Mouse (Mus musculus) kidney, postnatal 25 days (tissue): ENCODE results near the gene Slmap.
"Not testable (repeated sequence)": the region's sequence is repeated elsewhere in the genome, so short reads cannot be mapped to it uniquely, and the experiment has no call there.

ENCODE experiments used
- DNase-seq, 2 experiments: peaks; one replicate each; pipeline ENCODE4 v3.0.0; 2021; ENCODE audit warnings: mixed read lengths in 2 of 2

Gene Slmap

DNA sequence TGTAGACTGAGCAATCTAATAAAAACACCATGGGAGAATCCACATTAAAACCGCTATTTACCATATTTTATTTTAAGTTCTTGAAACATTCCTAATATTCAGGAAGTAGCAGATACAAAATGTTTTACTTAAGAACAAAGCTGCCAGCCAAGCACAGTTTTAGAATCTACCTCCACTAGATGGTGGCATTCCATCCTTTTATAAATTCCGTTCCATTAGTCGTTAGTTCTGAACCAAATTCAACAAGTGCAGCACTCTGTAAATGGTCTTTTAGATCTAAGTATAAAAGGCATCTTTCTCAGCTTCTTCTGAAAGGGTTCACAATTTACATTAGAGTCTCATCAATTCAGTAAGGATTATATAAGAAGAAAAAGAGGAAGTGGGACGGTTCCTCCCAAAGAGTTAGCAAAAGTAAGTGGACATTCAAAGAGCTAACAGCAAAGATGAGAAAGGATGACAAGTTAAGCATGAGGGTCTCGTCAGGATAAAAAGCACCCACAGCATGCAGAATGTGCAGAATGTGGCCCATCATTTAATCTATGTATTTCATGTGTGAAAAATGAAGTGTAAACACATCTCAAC, 68.1 kb downstream of the Slmap start:
- DNase-seq, result no peak

DNA sequence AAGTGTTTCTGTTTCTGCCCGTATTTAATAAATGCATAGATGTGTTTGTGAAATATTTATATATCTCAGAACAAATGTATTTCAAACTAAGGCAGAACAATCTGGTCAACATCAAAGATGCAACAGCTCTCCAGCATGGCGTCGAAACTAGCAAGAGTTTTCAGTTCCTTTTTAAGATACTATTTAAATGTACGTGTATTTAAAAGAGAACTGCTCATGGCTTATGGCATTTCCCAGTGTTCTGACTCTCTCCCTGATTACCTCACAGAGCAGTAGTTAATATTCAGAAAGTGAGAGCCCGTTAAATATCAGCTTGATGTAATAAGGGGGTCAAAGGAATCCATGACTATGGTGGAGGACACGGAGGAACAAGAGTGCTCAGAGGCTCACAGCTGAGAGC, 68.8 kb downstream of the Slmap start:
- DNase-seq, result no peak

DNA sequence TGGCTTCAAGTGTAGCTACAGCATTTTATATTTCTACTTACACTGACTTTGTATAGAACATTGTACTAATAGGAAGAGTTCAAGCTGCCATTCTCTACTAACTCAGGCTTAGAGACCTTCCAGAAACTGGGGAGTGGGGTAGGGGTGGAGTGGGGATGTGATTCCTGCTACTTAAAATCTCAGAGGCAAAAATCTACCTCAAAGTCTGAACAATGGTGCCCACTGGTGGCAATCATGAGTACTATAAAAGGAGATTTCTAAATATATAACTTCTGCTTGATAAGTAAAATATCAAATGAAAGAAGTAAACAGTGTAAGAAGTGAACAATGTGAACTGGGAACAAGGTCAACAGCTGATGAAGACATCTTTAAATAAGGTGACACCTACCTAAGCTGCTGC, 75.2 kb downstream of the Slmap start:
- peak in 1 of 2 experiments; percentile 46 for DNase-seq

DNA sequence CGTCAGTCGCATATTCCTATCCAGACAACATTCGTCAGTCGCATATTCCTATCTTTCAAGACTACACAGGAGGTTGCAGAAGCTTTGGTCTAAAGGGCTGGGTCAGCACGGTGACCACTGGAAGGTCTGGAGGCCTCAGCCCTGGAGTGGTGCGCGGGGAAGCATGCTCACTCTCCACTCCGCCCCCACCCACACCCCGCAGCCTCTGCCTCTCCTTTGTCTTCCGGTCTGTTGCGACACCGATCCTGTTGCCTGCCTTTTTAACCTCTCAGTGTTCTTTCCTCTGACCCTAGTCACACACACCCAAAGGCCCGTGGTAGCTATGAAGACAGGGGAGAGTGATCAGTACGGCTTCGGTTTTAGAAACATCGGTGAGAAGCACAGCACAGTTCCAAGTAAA, 79.9 kb downstream of the Slmap start:
- no peak for DNase-seq

DNA sequence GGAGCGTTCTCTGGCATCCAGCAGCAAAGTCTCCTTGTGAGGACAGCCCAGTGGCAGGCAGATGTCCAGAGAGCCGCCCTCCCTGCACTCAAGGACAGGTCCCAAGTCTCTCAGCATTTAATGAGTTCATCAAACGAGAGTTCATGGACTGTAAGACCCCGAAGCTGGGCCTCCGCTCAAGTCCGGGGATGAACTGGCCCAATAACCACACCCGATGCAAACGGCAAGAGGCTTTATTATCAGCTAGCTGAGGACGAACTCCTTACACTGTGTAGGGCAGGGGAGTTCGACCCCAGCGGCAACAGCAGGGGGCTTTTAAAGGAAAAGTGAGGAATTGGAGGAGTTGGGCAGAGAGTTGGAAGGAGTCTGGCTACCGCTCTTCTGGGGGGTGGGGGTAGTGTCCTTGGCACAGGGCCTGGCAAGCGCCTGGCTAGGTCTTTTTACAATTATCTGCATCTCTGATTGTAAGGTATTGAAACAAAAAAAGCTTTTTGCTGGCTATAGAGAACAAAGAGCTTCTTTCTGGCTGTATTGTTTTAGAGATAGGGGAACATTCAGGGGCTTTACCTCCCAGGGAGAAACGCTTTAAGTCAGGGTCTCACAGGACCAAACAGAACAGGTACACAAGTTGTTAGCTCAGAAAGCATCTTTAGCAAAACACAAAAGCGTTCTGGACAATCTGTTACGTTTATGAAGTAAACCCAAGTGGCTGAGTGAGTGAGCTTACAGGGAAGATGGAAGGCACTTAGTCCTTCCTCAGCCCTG, 84.5 kb downstream of the Slmap start:
- no peak for DNase-seq

DNA sequence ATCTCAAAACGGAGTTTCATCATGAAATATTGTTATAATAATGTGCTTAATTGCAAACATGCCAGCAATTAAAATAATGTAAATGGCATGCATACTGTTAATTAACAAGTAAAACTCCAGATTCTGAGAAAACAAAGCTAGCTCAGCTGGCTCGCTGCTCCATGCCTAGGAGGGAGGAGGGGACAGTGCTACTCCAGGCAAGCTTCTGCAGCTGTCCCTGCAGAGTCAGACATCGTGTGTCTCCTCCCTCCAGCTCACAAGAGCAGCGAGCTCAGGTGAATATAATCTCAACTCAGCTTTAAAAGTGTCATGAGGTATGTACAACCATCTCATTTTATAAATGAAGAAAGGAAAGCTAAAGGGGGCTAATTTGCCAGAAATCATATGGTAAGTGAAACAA, 86.2 kb downstream of the Slmap start:
- no peak for DNase-seq

DNA sequence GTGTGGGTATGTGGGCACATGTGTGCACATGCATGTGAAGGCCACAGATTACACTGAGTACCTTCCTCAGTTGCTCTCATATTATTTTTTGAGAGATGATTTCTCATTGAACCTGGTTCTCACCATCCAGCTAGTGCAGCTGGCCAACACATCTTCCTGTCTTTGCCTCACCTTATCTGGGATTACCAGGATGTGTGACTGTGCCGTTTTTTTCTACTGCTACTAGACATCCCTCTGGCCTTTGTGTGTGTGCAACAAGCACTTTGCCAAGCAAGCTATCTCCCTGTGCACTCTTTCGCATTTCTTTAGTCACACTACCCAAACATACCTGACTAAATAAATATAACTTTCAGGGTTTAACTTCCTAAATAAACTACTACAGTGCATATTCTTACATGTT, 87.5 kb downstream of the Slmap start:
- DNase-seq, result no peak

DNA sequence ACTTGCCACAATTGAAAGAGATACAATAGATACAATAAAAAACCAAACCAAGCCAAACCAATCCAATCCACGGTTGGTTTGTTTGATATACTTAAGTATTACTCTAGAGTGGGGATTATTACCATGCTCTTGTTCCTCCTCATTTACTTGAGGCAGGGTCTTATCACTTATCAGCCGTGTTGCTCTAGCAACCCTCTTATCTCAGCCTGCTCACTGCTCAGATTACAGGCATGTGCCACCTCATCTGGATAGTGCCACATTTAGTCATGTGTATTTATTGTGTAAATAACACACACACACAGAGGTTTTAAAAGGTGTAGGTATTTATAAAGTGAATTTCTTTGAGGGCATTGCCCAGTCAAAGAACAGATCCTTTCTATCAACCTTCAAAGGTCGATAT, 88.2 kb downstream of the Slmap start:
- no peak for DNase-seq

DNA sequence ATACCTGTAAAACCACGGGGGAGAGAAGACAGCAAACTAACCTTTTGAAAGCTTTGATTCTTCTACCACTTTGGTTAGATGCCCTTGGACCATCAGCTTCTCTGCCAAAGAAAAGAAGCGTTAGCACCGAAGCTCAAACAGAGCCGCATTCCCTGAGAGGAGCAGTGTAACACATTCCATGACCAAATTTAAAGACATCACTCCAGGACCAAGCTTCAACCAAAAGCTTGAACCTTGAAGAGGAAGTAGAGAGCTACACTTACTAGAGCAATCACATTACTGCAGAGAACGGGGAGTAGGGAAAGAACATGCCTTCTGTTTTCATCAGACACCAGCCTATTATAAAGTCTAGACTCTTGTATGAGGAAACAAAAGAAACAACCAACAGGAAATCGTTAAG, 92.2 kb downstream of the Slmap start:
- DNase-seq, result no peak

DNA sequence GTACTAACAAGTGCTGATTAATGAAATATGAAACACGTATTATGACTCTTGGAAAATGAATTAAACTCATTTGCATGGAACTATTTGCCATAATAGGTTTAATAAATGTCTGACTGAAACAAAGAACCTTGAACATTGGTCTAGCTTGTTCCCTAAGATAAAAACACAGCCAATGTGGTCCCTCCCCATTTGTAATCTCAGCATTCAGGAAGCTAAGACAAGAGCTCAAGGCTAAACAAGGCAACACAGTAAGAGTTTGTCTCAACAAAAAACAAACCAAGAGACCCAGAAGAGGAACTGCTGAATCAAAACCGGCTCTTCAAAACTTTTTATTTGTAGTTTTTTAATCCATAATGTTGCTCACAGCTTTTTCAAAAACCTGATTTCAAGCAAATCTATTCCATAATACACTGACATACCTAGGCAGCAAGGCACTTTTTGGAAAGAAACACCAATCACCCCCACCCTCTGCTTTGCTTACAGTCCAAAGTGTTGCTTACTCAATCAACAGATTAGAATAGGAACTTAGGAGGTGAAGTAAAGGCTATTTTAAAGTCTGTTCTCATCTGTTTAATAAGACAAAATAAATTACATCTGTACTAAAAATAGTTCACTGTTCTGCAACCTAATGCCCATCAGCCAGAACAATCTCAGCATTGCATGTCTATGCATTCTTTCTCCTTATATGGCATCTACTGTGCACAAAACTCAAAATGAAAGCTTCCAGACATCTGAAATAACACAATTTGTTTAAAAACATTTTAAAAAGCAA, 93.5 kb downstream of the Slmap start:
- DNase-seq, result no peak

DNA sequence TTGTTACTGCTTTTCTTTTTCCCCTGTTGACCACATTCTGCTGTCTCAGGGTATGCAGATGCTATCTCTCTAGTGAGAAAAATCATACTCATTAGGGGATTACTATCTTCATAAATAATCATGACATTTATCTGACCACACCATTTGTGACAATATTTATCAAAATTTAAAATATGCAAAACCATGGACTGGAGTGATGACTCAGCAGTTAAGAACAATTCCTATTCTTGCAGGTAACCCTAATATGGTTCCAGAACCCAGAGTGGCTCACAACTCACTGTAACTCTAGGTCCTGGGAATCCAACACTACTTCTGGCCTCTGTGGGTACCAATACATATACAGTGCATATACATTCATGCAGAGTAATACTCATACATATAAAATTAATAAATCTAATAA, 94.7 kb downstream of the Slmap start:
- no peak for DNase-seq

DNA sequence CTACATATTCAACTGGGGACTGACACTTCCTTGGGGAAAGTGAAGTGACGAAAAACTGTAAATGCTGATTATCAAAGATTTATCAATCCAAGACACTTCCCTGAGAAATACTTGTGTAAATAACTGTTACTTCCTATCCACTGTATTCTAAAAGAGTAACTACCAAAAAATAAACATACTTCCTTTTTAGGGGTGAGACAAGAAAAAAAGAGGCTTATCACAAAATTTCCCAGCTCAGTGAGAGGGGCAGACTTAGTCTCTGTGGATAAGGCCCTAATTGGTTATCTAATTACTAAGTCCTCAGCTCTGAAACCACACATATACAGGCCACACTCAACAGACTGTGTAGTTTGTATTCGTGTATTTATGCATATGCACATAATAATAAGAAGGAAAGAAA, 97.0 kb downstream of the Slmap start:
- no peak for DNase-seq

DNA sequence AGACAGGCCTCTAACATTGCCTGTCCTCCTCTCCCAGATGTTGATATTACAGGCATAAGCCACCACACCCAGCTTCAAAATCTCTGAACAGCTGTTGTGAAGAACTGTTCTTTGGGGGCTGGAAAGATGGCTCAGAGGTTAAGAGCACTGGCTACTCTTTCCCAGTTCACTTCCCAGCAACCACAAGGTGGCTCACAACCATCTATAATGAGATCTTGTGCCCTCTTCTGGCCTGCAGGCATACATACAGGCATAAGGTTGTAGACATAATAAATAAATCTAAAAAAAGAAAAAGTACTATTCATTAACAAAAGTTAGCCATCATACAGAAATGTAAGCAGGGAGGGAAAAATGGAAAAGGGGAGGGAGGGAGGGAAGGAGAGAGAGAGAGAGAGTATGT, 98.4 kb downstream of the Slmap start:
- no peak for DNase-seq

DNA sequence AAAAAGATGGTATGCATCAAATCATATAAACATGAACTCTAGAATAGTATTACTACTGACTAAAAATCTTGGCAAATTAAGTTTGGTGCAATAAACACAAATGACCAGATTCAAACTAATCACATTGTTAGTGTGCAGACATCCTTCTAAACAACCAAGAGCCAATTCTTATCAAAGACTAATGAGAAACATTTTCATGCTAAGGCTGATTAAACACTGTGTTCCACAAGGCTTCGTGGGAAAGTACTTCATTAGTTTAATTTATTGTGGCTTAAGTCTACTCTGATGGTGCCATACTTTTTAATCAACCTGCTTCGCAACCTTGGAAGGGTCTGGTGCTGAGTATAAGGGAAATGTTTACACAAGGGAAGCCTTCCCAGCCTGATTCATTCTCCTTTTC, 102.4 kb downstream of the Slmap start:
- no peak for DNase-seq

DNA sequence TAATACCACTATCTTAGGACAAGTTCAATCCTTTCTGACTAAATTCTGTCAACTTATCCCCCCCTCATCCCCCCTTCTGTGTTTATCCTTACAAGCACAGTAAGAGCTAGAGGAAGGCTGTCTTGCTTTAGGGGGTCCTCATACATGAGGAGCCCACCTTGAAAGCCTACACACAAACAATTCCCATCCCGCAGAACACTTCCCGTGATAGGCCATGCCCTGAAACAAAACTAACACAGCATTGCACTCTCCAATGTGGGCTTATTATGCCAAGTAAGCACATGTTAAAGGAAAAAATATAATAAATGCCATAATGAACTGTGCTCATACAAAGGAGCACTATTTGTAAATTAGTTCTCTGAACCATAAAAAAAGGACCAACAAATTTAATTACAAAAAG, 102.8 kb downstream of the Slmap start:
- no peak for DNase-seq

DNA sequence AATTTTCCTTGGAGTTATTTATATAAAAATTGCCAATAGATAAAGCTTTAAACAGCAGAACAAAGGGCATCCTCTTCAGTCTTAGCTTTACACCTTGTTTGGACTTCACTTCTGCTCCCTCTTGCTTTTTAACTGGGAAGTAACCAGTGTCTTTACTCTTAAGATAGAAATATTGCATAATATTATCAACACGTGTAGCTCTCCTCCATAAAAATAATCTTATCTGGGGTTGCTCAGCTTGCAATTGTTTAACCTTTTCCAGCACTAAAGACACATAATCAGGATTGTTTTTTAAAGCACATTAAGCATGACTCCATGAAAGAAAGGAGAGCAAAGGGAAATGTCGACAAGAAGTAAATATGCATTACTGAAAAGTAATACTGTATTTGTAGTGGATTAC, 114.5 kb downstream of the Slmap start:
- no peak for DNase-seq

DNA sequence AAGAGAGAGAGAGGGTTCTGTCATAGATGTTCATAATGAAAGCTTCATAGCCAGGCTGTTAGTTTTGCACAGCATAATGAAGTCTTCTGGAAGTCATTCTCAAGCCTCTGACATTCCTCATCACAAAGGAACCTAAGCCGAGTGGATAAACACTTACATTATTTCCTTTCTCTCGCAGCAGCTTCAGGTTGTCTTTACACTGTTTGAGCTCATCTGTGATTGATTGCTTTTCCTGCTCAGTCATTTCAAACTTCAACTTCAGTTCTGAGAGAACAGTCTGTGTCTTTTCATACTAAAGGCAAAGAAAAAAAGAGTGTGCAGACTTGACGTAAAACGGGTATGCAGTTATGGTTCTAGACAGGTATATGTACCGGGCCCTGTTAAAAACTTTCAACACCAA, 116.8 kb downstream of the Slmap start:
- DNase-seq, result no peak

DNA sequence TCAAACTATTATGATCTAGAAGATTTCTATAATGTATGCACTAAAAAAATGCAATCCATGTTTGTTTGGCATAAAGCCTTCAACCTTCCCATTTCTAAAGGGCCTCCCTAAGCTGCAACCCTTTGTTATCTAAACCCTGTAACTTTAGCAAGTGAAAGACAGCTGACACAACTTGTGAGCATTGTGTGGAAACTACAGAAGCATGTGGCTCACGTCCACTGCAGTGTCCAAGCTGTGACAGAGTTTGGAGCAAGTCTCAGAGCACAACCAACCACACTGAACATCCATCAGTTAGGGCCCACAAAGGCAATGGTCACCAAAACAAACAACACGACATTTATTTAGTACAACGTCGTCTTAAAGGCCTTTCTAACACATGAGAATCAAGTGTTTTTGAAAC, 117.6 kb downstream of the Slmap start:
- no peak for DNase-seq

DNA sequence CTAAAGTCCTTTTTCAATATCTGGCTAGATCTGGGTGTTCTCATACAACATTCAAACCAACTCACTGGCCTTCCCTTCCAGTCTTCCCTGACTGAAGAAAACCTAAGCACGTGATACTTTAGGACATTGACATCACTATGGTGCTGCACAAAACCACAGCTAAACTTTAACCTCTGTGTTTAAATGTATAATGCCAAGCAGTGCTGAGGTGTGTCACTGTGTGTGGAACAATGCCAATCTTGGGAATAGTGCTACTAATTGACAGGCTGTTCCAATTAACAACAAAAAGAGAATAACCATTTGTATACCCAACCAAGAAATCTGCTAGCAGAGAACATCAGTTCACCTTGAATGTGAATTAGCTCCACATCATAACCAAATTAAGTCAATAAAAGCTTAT, 121.2 kb downstream of the Slmap start:
- DNase-seq, result no peak

DNA sequence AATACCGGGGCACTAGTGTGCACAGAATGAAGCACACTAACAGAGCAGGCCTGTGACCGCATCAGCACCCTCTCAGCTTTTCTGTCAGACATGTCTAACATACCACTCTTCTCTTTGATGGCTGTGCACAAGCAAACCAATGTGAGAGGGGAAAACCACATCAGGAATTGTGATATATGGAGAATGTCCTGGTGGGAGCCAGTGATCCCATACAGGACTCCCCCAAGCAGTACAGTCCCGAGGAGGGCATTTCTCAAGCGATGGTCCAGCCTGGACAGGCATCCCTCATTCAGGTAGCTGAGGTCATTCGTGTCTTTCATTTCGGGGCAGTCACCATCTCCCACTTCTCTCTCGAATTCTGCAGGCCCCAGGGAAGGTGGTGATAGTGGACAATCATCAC, 128.0 kb downstream of the Slmap start:
- DNase-seq, result no peak

DNA sequence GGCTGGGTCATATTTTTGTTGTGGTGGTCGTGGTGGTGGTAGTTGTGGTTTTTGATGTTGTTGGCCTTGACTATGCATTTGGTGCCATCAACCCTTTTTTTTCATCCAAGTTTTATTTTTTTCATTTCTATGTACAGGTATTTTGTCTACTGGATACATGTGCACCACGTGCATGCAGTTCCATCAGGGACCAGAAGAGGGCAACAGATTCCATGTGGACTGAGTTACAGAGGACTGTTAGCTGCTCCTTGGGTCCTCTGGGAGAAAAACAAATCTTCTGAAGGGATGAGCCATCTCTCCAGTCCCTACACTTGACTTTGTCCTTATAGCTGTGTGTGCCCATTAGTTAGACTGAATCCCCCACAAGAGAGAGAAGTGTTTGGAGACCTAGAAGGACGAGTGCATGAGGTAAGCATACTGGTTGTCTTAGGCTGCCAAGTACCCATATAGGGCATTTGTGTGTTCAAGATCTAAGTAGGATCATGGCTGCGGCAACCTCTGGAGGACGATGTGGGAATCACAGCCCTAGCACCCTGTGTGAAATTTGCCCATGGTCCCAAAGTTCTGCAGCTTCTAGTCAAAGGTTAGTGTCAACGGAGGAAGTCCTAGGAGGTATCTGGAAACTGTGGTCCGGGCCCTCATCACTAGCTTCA, 136.1 kb downstream of the Slmap start:
- no peak for DNase-seq

DNA sequence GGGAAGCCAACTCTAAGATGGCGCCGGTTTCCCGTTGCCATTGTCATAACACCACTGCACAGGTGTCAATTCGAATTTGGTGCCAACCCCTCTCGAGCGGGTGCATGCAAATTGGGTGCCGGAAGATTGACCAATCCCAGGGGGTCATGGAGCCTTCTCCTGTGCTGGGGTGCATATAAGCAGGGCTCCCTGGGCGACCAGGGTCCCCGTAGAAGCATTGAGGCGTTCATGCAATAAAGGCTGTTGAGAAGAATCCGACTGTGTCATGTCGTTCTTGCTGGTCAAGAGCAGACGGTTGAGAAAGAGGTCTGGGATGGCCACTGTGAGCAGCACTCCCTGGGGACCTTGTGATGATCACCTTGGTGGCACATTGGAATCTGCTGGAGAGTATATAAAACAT, 142.9 kb downstream of the Slmap start:
- no peak for DNase-seq

DNA sequence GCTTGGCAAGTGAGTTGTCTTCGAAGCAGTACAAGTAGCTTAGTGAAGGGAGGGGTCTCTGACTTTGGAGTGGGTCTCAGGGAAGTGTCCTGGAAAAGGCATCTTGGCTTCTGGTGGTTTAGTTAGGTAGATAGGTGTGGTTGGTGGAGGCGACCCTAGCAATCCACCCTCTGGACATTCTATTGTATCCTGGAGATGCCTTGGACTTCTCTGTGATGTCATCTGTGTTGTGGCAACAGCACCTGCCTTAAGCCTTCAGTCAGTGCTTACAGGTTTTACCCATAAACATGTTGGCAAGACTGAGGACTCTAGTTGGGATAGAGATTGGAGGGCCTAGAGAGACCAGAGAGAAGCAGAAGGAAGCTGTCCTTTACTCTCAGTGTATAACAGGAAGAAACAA, 145.8 kb downstream of the Slmap start:
- not testable (repeated sequence) for DNase-seq

DNA sequence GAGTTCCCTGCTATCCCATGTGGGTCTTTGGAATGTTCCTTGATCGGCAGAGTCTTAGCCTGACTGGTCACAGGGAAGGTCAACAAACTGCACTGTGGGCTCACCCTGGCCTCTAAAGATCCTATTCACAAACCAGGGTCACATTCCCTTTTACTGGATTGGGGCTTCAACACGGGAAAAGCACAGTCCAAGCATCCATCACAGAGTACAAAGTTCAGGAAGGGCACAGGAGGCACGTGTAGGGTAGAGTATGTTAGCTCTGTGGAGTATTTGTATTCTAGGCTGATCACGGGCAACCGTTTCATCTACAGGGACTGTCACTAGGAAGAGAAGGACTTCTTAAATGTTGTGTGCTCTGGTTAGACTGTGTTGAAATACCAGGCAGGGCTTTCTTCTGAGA, 147.7 kb downstream of the Slmap start:
- DNase-seq, result peak in 1 of 2 experiments; percentile 14
